Mouse (Mus musculus) intestine, embryonic 16.5 days (tissue): Measurements from ENCODE around the gene Tmem206. TPM values are rescaled to one million over a fixed set of nuclear protein-coding genes. Genes with fewer than 3 reads are reported as not detected.

ENCODE experiments used
- ATAC-seq: fragments of 200-750 bp; cut with Nextera tagmentation; 2 replicates; pipeline ENCODE4 v1.8.0; 2017; ENCODE audit warnings: moderate TSS enrichment, moderate library complexity
- H3K27ac ChIP-seq: fragments of 300-500 bp; sonication (generic); 2 replicates; pipeline ENCODE4 v1.5.1; 2014; ENCODE audit warnings: mild to moderate bottlenecking, low read length
- H3K27me3 ChIP-seq: fragments of 300-500 bp; sonication (generic); replicated peaks from 2 replicates; pipeline ENCODE4 v1.6.1; 2014; ENCODE audit warnings: low read length, control low read depth, mixed read lengths; ENCODE audit not compliant: control insufficient read depth, insufficient read depth
- H3K36me3 ChIP-seq: fragments of 300-500 bp; sonication (generic); 2 replicates; pipeline ENCODE4 v1.6.1; 2014; ENCODE audit warnings: low read length, control low read depth; ENCODE audit not compliant: control insufficient read depth, insufficient read depth
- H3K4me1 ChIP-seq: fragments of 300-500 bp; sonication (generic); 2 replicates; pipeline ENCODE4 v1.6.1; 2014; ENCODE audit warnings: low read length, control low read depth, mixed read lengths; ENCODE audit not compliant: control insufficient read depth, insufficient read depth
- H3K4me2 ChIP-seq: fragments of 300-500 bp; sonication (generic); 2 replicates; pipeline ENCODE4 v1.6.1; 2014; ENCODE audit warnings: low read depth, low read length, control low read depth
- H3K4me3 ChIP-seq: fragments of 300-500 bp; sonication (generic); 2 replicates; pipeline ENCODE4 v1.5.1; 2014; ENCODE audit warnings: mild to moderate bottlenecking, low read length
- H3K9ac ChIP-seq: fragments of 300-500 bp; sonication (generic); 2 replicates; pipeline ENCODE4 v1.6.1; 2014; ENCODE audit warnings: low read depth, low read length
- H3K9me3 ChIP-seq: fragments of 300-500 bp; sonication (generic); 2 replicates; pipeline ENCODE4 v1.6.1; 2016; ENCODE audit warnings: low read length, control low read depth; ENCODE audit not compliant: control insufficient read depth
- WGBS: fragments of 180-500 bp; shearing (Covaris S2); extraction: QIAGEN DNeasy Blood & Tissue Kit; methylation state at CpG from one replicate; pipeline ENCODE4 v1.1.7; 2014; 5-methylcytosine and 5-hydroxymethylcytosine counted together
- polyA plus RNA-seq: library from polyadenylated mRNA; unstranded; fragments of >200 nt; fragmentation: Nextera tagmentation; extraction: Ambion mirVana; gene quantifications from 2 replicates; pipeline ENCODE4 v1.2.1, GENCODE M21; 2015

Gene Tmem206
- polyA plus RNA-seq, 1 experiment from 2014 or later = 19.3 TPM

DNA sequence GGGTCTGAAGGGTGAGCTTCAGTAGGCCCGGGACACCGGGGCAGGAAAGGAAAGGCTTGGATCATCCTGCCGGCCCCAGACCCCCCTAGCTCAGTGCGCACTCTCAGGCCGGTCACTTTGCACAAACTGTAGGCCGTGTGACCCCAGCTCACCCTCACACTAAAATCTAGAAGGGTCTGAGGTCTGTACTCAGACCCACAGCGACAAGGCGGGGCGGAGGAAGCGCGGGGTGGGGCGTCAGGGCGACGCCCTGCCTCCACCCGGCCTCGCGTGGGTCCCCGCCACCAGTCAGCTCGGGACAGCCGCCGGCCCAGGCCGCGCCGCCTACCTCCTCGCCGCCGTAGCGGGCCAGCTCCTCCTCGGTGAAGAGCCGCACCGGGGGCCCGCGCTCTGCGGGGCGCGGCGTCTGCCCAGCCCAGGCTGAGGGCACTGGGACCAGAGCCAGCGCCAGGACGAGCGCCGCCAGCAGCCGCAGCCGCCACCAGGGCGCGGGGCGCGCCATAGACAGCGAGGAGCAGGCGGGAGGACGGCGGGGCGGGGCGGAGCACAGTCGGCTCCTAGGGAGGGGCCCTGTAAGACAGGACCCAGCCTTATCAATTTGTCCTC, 8.0 kb upstream of the Tmem206 start, which contains the start of gene Nenf:
Gene Nenf, minus strand, starts transcription at position 604 of the 606 bp plus-strand sequence.
- Histone ChIP-seq H3K9me3 (no peaks in the 10 kb centered on the region), H3K9ac (peak within 1 kb of the TSS; percentile 91), H3K4me2 (peak within 1 kb of the TSS; percentile 60), H3K27ac (peak within 1 kb of the TSS; percentile 80), H3K27me3 (no peaks in the 10 kb centered on the region), H3K4me3 (peak within 1 kb of the TSS; percentile 77), H3K4me1 (peaks cover 9% of the 10 kb centered on the region), H3K36me3 (no peaks in the 10 kb centered on the region)
- under 1% methylated on average over 54 of the region's 54 CpGs for WGBS
- ATAC-seq = peak; percentile 96

DNA sequence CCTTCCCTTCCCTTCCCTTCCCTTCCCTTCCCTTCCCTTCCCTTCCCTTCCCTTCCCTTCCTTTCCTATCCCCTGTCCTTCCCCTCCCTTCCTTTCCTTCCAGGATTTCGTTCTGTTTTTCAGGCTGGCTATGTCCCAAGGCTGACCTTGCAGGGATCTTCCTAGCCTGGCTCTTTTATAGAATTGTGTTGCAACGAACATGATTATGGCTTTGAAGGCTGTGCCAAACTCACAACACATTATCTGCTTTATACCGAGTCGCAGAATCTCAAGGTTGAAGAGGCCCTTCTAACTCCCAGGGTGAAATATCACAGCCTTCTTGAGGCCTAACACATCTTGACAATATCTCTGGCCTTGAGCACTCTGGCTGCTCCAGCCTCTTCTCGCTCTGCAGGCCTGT, 7.0 kb upstream of the Tmem206 start:
- H3K36me3 ChIP-seq = no peaks in the 10 kb centered on the region
- 45% methylated on average over 5 of the region's 5 CpGs for WGBS
- H3K4me2 ChIP-seq = no peak overlapping the region
- ATAC-seq = no peak
- H3K4me1 ChIP-seq = peaks cover 3% of the 10 kb centered on the region; the same call in 1 of the 2 replicates
- H3K4me3 ChIP-seq = no peak overlapping the region
- H3K27me3 ChIP-seq = no peaks in the 10 kb centered on the region
- H3K9ac ChIP-seq = no peak overlapping the region
- no peaks in the 10 kb centered on the region for H3K9me3 ChIP-seq
- H3K27ac ChIP-seq = peak overlapping the region; percentile 43; the same call in 1 of the 2 replicates

DNA sequence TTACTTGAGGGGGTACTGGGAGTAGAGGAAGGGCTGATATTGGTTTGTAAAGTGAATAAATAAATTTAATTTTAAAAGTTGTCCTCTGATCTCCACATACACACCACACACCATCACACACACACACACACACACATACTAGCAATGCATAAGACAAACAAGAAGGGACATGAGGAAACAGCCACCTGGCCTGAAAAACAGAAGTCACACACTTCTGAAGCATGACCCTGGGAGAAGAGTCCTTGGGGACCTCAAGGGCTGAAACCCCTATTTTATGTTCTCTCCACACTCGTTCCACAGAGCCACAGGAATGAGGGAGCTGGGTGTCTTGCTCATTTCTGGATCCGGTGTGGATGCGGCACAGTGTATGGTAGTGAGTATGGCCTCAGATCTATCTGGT, 2.3 kb upstream of the Tmem206 start:
- H3K27me3 ChIP-seq = no peaks in the 10 kb centered on the region
- no peak overlapping the region for H3K9ac ChIP-seq
- WGBS = 86% methylated on average over 3 of the region's 3 CpGs
- no peak overlapping the region for H3K27ac ChIP-seq
- ATAC-seq = no peak
- H3K4me2 ChIP-seq = no peak overlapping the region
- H3K4me1 ChIP-seq = peaks cover 23% of the 10 kb centered on the region
- no peaks in the 10 kb centered on the region for H3K36me3 ChIP-seq
- no peak overlapping the region for H3K4me3 ChIP-seq
- no peaks in the 10 kb centered on the region for H3K9me3 ChIP-seq

DNA sequence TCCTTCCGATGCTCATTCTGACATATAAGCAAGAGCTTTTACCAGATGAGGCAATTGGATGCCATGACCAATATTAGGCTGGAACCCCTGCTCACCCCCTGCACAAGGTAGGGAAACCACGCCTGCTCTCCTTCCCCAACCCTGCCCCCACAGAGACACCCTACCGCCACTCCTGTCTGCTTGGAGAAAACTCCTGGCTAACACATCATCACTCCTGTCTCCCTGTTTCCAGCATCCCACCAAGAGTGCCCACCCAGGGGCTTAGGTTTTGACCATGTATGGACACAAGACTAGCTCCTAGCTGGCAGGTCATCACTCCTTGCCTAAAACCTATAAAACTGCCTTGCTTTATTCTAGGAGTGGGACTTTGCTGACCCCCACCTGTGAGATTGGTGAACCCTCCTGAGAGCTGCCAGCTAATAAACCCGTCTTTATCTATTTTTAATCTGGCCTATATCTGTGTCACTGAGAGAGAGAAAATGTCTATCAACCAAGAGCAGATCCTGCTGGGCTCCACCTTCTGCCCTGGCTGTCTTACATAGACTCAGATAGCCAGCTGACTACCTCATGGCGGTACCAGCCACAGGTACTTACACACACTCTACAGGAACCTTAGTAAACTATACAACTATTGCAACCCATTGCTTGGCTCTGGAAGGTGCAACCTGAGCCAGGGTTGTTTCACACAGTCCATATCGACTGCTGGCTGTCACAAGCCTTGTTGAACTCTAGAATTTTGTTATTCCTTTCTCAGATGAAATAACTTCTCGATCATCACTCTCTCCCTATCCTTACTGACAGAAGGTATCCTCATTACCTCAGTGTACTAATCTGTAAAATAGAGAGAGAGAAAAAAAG, 750 bp upstream of the Tmem206 start:
- peak overlapping the region; percentile 95; the same call in 1 of the 2 replicates for H3K4me2 ChIP-seq
- no peak overlapping the region for H3K27ac ChIP-seq
- no peaks in the 10 kb centered on the region for H3K9me3 ChIP-seq
- 82% methylated on average over 7 of the region's 7 CpGs for WGBS
- H3K36me3 ChIP-seq = no peaks in the 10 kb centered on the region
- no peak for ATAC-seq
- H3K4me1 ChIP-seq = peaks cover 24% of the 10 kb centered on the region
- peak overlapping the region; percentile 92 for H3K4me3 ChIP-seq
- H3K27me3 ChIP-seq = no peaks in the 10 kb centered on the region
- no peak overlapping the region for H3K9ac ChIP-seq

DNA sequence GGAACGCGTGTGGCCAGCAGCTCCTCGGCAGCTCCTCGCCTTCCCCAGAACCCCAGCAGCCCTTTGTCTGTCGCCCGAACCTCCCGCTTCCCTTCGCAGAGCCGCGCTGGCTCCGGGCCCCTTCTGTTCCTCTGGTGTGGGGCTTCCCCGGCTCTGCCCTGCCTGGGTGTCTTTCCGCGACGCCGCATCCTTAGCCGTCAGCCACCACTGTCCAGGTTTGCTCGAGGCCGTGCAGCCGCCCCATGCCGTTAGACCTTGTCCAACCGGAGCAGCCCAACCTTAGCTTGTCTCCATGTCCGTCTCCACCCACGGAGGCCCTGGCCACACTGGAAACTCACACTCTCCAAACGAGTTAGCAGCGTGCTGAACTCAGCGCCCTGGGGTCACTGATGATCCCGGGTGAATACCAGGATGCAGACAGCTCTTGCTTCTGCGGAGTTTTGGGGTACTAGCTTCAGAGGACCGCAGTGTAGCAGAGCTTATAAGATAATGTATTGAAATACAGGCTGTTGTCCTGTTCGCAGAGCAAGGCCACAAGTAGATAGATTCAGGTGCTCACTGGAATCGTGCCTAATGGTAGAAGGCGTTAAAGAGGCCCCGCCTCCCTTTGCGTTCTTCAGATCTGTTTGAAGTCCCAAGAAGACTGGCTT, 646 bp downstream of the Tmem206 start:
- ATAC-seq = peak; percentile 74

DNA sequence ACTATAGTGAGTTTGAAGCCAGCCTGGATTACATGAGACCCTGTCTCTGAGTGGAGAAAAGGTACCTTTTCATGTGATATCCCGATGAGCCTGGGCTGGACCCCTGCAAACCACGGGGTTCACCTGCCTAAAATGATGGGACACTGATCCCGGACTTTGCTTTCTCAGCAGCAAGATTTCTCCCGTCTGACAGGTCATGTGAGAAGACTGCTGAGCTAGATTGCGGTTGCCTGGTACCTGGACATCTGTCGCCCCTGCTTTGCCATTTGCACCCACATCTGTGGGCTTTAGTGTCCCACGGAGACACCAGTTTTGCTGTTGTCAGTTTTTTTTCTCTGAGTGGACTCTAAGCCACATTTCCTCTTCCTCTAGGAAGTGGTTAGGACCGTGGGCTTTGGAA, 1.5 kb downstream of the Tmem206 start:
- WGBS = 73% methylated on average over 8 of the region's 8 CpGs
- no peaks in the 10 kb centered on the region for H3K9me3 ChIP-seq
- peak overlapping the region; percentile 21; the same call in 1 of the 2 replicates for H3K27ac ChIP-seq
- H3K4me1 ChIP-seq = peaks cover 24% of the 10 kb centered on the region
- peak overlapping the region; percentile 95 for H3K4me2 ChIP-seq
- no peaks in the 10 kb centered on the region for H3K27me3 ChIP-seq
- peaks cover 5% of the 10 kb centered on the region; the same call in 1 of the 2 replicates for H3K36me3 ChIP-seq
- no peak overlapping the region; the same call in 1 of the 2 replicates for H3K9ac ChIP-seq
- H3K4me3 ChIP-seq = no peak overlapping the region
- no peak for ATAC-seq

More for the DNA sequence above, 646 bp downstream of the Tmem206 start:
- Histone ChIP-seq H3K9ac (peak overlapping the region; percentile 88), H3K36me3 (peaks cover under 1% of the 10 kb centered on the region; the same call in 1 of the 2 replicates), H3K4me2 (peak overlapping the region; percentile 95), H3K4me1 (peaks cover 24% of the 10 kb centered on the region), H3K27me3 (no peaks in the 10 kb centered on the region), H3K27ac (peak overlapping the region; percentile 75), H3K4me3 (peak overlapping the region; percentile 92), H3K9me3 (no peaks in the 10 kb centered on the region)
- WGBS = under 1% methylated on average over 35 of the region's 35 CpGs

DNA sequence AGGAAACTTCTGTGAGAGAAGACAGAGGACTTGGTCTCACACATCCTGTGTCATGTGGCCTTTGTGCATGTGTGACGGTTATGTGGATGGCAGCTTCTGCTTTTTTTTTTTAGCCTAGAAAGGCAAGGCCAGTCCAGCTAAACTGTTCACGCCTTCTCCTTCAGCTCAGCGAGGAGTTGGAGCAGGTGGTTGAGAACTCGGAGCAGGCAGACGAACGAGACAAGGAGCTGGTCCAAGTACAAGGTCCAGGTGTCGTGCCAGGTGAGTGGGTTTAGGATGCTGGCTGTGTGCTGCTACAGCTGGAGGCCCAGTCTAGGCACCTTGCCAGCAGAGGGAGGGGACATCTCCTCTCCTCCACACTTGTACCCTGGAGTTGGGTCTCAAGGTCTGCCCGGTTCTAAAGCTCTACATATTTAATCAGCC, 2.3 kb downstream of the Tmem206 start:
- Histone ChIP-seq H3K27me3 (no peaks in the 10 kb centered on the region), H3K4me2 (peak overlapping the region; percentile 95; the same call in 1 of the 2 replicates), H3K9me3 (no peaks in the 10 kb centered on the region), H3K4me3 (no peak overlapping the region), H3K27ac (peak overlapping the region; percentile 65), H3K36me3 (peaks cover 5% of the 10 kb centered on the region; the same call in 1 of the 2 replicates), H3K9ac (peak overlapping the region; percentile 11; the same call in 1 of the 2 replicates), H3K4me1 (peaks cover 24% of the 10 kb centered on the region)
- WGBS = 50% methylated on average over 8 of the region's 8 CpGs
- peak; percentile 70 for ATAC-seq

DNA sequence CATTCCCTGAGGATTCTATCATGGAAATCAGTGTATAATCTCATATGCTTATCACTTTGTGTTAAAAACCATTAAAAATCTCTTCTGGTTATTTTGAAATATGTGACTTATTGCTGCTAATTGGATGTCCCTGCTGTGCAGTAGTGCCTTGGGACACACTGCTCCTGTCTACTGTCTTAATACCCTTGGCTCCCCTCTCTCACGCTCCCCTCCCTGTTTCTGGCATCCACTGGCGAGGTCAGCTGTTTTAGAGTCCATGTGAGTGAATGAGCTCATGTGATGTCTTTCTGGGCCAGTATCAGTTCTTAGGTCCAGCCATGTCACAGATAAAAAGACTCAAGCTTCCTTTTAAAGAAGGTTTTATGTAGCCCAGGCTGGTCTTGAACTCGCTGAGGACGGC, 4.6 kb downstream of the Tmem206 start:
- Histone ChIP-seq H3K4me3 (no peak overlapping the region), H3K9ac (no peak overlapping the region), H3K27me3 (no peaks in the 10 kb centered on the region), H3K36me3 (peaks cover 5% of the 10 kb centered on the region; the same call in 1 of the 2 replicates), H3K27ac (no peak overlapping the region), H3K4me2 (no peak overlapping the region), H3K9me3 (no peaks in the 10 kb centered on the region), H3K4me1 (peaks cover 24% of the 10 kb centered on the region)
- no peak for ATAC-seq
- 89% methylated on average over 4 of the region's 4 CpGs for WGBS

DNA sequence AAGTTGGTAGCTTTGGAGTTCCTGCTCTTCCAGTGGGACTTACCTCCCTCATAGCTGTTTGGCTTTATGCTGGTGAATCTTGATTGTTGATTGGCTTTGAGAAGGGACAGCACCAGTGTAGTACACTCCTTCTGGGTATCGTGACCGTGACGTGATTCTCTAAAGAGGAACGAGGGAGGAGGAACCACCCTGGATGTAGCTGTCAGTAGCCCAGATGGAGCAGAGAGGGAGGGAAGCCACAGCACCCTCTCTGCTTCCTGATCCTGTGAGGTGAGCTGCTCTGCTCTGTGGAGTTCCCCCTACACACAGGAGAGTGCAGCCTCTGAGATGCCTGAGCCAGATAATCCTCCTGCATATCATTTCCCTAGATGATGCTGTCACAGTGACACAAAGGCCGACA, 8.8 kb downstream of the Tmem206 start:
- no peak overlapping the region for H3K4me3 ChIP-seq
- H3K4me2 ChIP-seq = no peak overlapping the region
- H3K4me1 ChIP-seq = no peaks in the 10 kb centered on the region
- ATAC-seq = no peak
- peaks cover 10% of the 10 kb centered on the region for H3K36me3 ChIP-seq
- H3K9ac ChIP-seq = no peak overlapping the region
- WGBS = 83% methylated on average over 5 of the region's 5 CpGs
- H3K27me3 ChIP-seq = no peaks in the 10 kb centered on the region
- H3K27ac ChIP-seq = no peak overlapping the region
- H3K9me3 ChIP-seq = no peaks in the 10 kb centered on the region
